ENCODE assay signal across 1 mouse cellular context in the genomic region with DNA sequence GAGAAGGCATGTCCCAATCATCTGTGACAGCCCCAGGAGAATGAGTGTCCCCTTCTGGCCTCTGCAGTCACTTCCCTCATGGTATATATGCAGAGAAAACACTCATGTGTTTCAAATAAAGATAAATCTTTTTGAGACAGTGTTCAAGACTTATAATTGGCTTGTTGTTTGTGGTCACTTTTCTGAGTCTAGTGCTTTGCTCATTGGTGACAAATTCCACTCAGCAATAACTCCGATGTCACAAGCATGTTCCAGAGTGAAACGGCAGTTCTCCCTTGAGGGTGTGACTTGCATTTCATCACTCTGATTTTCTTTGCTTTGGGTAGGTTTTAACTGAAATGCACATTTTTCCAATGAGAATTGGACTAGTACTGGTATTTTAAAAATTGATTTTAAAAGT.
TF ChIP-seq lines count a peak whose summit lies in the region.

No protein-coding gene starts in this region.

TF ChIP-seq in MEL, 35 proteins besides CTCF, POLR2A, EP300 and RAD21 (continued from another document):
- TF ChIP-seq SIN3A (IDR thresholded peaks at IDR 0.05; ENCODE audit: low read length) (no peak), ZNF384 (IDR thresholded peaks at IDR 0.05; ENCODE audit: low read depth, low read length) (no peak), ELF1 (IDR thresholded peaks at IDR 0.05; ENCODE audit: low read depth, low read length) (no peak), MAZ (IDR thresholded peaks at IDR 0.05; ENCODE audit: low read depth, low read length) (no peak)
